In genomic region chr17:78983166-78983565, GRCm38 (mm10) we compare ENCODE assay signal across 21 mouse cellular contexts. TPM values are rescaled to one million over a fixed set of nuclear protein-coding genes. Genes with fewer than 3 reads are reported as not detected.
DNase-seq lines count a peak whose midpoint lies in the region; ATAC-seq and TF ChIP-seq lines count a peak whose summit lies in the region.
"Had no signal": no experiment of that assay in that cellular context is flagged by ENCODE, and none has a peak within 500 bp of the region (broad histone marks: within the 10 kb centered on the region; RNA-seq: fewer than 3 reads in every experiment).

No protein-coding gene starts in this region.

- H3K27me3 ChIP-seq in heart, postnatal 0 days (ENCODE audit: control insufficient read depth, insufficient read depth, low read length), result no peaks in the 10 kb centered on the region
- H3K27me3 ChIP-seq in heart, embryonic 10.5 days (ENCODE audit: insufficient read depth, poor library complexity, severe bottlenecking), result no peaks in the 10 kb centered on the region
- H3K27me3 ChIP-seq in MEL (ENCODE audit: control insufficient read depth in 1 of 2, insufficient read depth in 2 of 2, low read length in 2 of 2), result no peaks in the 10 kb centered on the region
- H3K27me3 ChIP-seq in thymus, adult 2 months (ENCODE audit: control insufficient read depth, insufficient read depth, low read length), result no peaks in the 10 kb centered on the region
- H3K27me3 ChIP-seq in embryonic facial prominence, embryonic 10.5 days (replicated peaks; ENCODE audit: low read depth, poor library complexity, severe bottlenecking), result no peaks in the 10 kb centered on the region
- H3K27me3 ChIP-seq: embryonic facial prominence, embryonic 12.5 days; forebrain, embryonic 12.5 days; heart, embryonic 13.5 days; hindbrain, embryonic 12.5 days; liver, embryonic 13.5 days had no signal

- no peak for ATAC-seq in heart, postnatal 0 days (ENCODE audit: insufficient read depth, low read depth)
- ATAC-seq: inflammation-experienced regulatory T-cells, adult 6 months had no signal

- no peak overlapping the region for H3K9ac ChIP-seq in heart, postnatal 0 days (replicated peaks; ENCODE audit: low read depth, low read length)
- no peak overlapping the region for H3K9ac ChIP-seq in MEL (ENCODE audit: control insufficient read depth, low read depth, low read length, poor library complexity, severe bottlenecking)
- H3K9ac ChIP-seq: embryonic facial prominence, embryonic 12.5 days; forebrain, embryonic 12.5 days; heart, embryonic 13.5 days; hindbrain, embryonic 12.5 days; liver, embryonic 13.5 days; lung, embryonic 14.5 days had no signal

- peak; percentile 24 for TF ChIP-seq RAD21 in MEL (IDR thresholded peaks at IDR 0.05; ENCODE audit: low read depth, low read length)

- H3K36me3 ChIP-seq in heart, postnatal 0 days (replicated peaks; ENCODE audit: control insufficient read depth, insufficient read depth, low read length), result peaks cover 39% of the 10 kb centered on the region
- H3K36me3 ChIP-seq in heart, embryonic 10.5 days, result peaks cover 43% of the 10 kb centered on the region
- H3K36me3 ChIP-seq in MEL (ENCODE audit: control insufficient read depth in 1 of 2, insufficient read depth in 2 of 2, low read length in 2 of 2), result no peaks in the 10 kb centered on the region
- H3K36me3 ChIP-seq in thymus, adult 2 months (ENCODE audit: control insufficient read depth, insufficient read depth, low read length), result peaks cover 27% of the 10 kb centered on the region
- peaks cover 59% of the 10 kb centered on the region for H3K36me3 ChIP-seq in embryonic facial prominence, embryonic 10.5 days (replicated peaks)

- H3K9me3 ChIP-seq in heart, postnatal 0 days (replicated peaks; ENCODE audit: control insufficient read depth, low read length), result no peaks in the 10 kb centered on the region
- H3K9me3 ChIP-seq in heart, embryonic 10.5 days, result no peaks in the 10 kb centered on the region
- no peaks in the 10 kb centered on the region for H3K9me3 ChIP-seq in MEL (replicated peaks; ENCODE audit: insufficient read depth, low read length)
- no peaks in the 10 kb centered on the region for H3K9me3 ChIP-seq in embryonic facial prominence, embryonic 10.5 days
- H3K9me3 ChIP-seq: embryonic facial prominence, embryonic 12.5 days; forebrain, embryonic 12.5 days; heart, embryonic 13.5 days; hindbrain, embryonic 12.5 days; liver, embryonic 13.5 days had no signal

- no peak overlapping the region for H3K4me3 ChIP-seq in heart, postnatal 0 days (ENCODE audit: low read depth, low read length)
- H3K4me3 ChIP-seq in heart, embryonic 10.5 days, result no peak overlapping the region
- H3K4me3 ChIP-seq in left cerebral cortex, adult 2 months, result no peak overlapping the region
- no peak overlapping the region for H3K4me3 ChIP-seq in MEL (ENCODE audit: control insufficient read depth in 1 of 2, insufficient read depth in 1 of 2, low read depth in 2 of 2, low read length in 2 of 2)
- no peak overlapping the region for H3K4me3 ChIP-seq in thymus, adult 2 months (ENCODE audit: control insufficient read depth, insufficient read depth, low read length)
- H3K4me3 ChIP-seq in embryonic facial prominence, embryonic 10.5 days, result no peak overlapping the region
- H3K4me3 ChIP-seq: embryonic facial prominence, embryonic 12.5 days; forebrain, embryonic 12.5 days; heart, embryonic 13.5 days; hindbrain, embryonic 12.5 days; liver, embryonic 13.5 days had no signal

- DNase-seq in heart, postnatal 0 days (ENCODE audit: low spot score), result no peak
- DNase-seq in heart, embryonic 10.5 days (ENCODE audit: low spot score), result no peak
- no peak for DNase-seq in left cerebral cortex, adult 2 months (ENCODE audit: extremely low spot score in 1 of 2, low spot score in 2 of 2)
- no peak for DNase-seq in left cerebral cortex, postnatal 25 days (ENCODE audit: low spot score in 2 of 2)
- peak; percentile 33 for DNase-seq in 3T3-L1 (ENCODE audit: low read depth, low spot score)
- no peak for DNase-seq in MEL (ENCODE audit: low read depth, low spot score)
- no peak for DNase-seq in thymus, adult 2 months
- DNase-seq in embryonic facial prominence, embryonic 10.5 days (ENCODE audit: low spot score), result no peak
- DNase-seq: adrenal gland, postnatal 36 days; cerebellum, adult 11-12 months; cerebellum, postnatal 10 days; kidney, postnatal 4 days; layer of hippocampus, adult 9-11 months; liver, embryonic 13.5 days; lung, embryonic 14.5 days; lung, postnatal 4 days had no signal

- intact Hi-C loops in left cerebral cortex, adult 2 months (cut with DNase I), result no loop called here
- intact Hi-C loops in left cerebral cortex, postnatal 25 days (cut with DNase I), result loop anchor here (10.0 kb wide), 1 partner anchor 602 kb away; no protein-coding TSS in a partner anchor

- WGBS in heart, postnatal 0 days, result 93% methylated on average over 8 of the region's 8 CpGs
- WGBS in heart, embryonic 10.5 days, result 93% methylated on average over 8 of the region's 8 CpGs
- WGBS in thymus, adult 2 months, result 97% methylated on average over 8 of the region's 8 CpGs
- 94% methylated on average over 8 of the region's 8 CpGs for WGBS in embryonic facial prominence, embryonic 10.5 days

- peak; percentile 13; the same call in 1 of the 2 replicates for TF ChIP-seq CTCF in heart, postnatal 0 days (IDR thresholded peaks at IDR 0.05; ENCODE audit: low read depth)
- TF ChIP-seq CTCF in left cerebral cortex, adult 2 months (IDR thresholded peaks at IDR 0.05), result peak; percentile 33
- peak in 1 of 3 experiments; percentile 6; a peak in 1 of 6 replicates for TF ChIP-seq CTCF in MEL (IDR thresholded peaks at IDR 0.05 in 2 of 3, conservative IDR thresholded peaks at IDR 0.05 in 1 of 3; ENCODE audit: control insufficient read depth in 1 of 3, insufficient read depth in 1 of 3, low read depth in 2 of 3, low read length in 3 of 3, poor library complexity in 1 of 3, severe bottlenecking in 1 of 3)
- TF ChIP-seq CTCF in thymus, adult 2 months (IDR thresholded peaks at IDR 0.05; ENCODE audit: borderline replicate concordance, control insufficient read depth, extremely low read depth, insufficient read depth, low read length, poor library complexity), result no peak

- no peak for TF ChIP-seq EP300 in heart, postnatal 0 days (IDR thresholded peaks at IDR 0.05; ENCODE audit: low read depth)
- no peak for TF ChIP-seq EP300 in MEL (IDR thresholded peaks at IDR 0.05; ENCODE audit: low read depth in 1 of 2, low read length in 2 of 2)

- H3K27ac ChIP-seq in heart, postnatal 0 days (ENCODE audit: low read depth), result no peak overlapping the region
- H3K27ac ChIP-seq in heart, embryonic 10.5 days, result no peak overlapping the region
- H3K27ac ChIP-seq in left cerebral cortex, adult 2 months, result no peak overlapping the region
- H3K27ac ChIP-seq in MEL (ENCODE audit: control insufficient read depth, low read depth, low read length), result no peak overlapping the region
- no peak overlapping the region for H3K27ac ChIP-seq in thymus, adult 2 months (ENCODE audit: control insufficient read depth, insufficient read depth, low read length)
- H3K27ac ChIP-seq in embryonic facial prominence, embryonic 10.5 days (replicated peaks), result no peak overlapping the region
- H3K27ac ChIP-seq: embryonic facial prominence, embryonic 12.5 days; forebrain, embryonic 12.5 days; heart, embryonic 13.5 days; hindbrain, embryonic 12.5 days; liver, embryonic 13.5 days had no signal

- no peaks in the 10 kb centered on the region for H3K4me1 ChIP-seq in heart, postnatal 0 days (ENCODE audit: control insufficient read depth, insufficient read depth)
- H3K4me1 ChIP-seq in heart, embryonic 10.5 days, result peaks cover 11% of the 10 kb centered on the region
- H3K4me1 ChIP-seq in MEL (ENCODE audit: control insufficient read depth in 1 of 2, insufficient read depth in 2 of 2, low read length in 2 of 2), result no peaks in the 10 kb centered on the region
- H3K4me1 ChIP-seq in thymus, adult 2 months (replicated peaks; ENCODE audit: control insufficient read depth, insufficient read depth, low read length), result no peaks in the 10 kb centered on the region
- peaks cover 9% of the 10 kb centered on the region for H3K4me1 ChIP-seq in embryonic facial prominence, embryonic 10.5 days
- H3K4me1 ChIP-seq: forebrain, embryonic 12.5 days; hindbrain, embryonic 12.5 days had no signal

- no peaks in the 10 kb centered on the region for H3K79me2 ChIP-seq in MEL (ENCODE audit: control insufficient read depth, insufficient read depth, low read length, poor library complexity)

- no peak for TF ChIP-seq POLR2A in MEL (IDR thresholded peaks at IDR 0.05; ENCODE audit: control insufficient read depth in 1 of 2, insufficient read depth in 1 of 2, low read depth in 1 of 2, low read length in 2 of 2, poor library complexity in 1 of 2)
- TF ChIP-seq POLR2A in thymus, adult 2 months (IDR thresholded peaks at IDR 0.05; ENCODE audit: control insufficient read depth, extremely low read depth, insufficient read depth, low read length, poor library complexity), result no peak

- no peak overlapping the region for H3K4me2 ChIP-seq in heart, postnatal 0 days (ENCODE audit: low read depth, low read length)
- H3K4me2 ChIP-seq: embryonic facial prominence, embryonic 12.5 days; forebrain, embryonic 12.5 days; heart, embryonic 13.5 days; hindbrain, embryonic 12.5 days; liver, embryonic 13.5 days; lung, embryonic 14.5 days had no signal

RNA-seq across cellular contexts. Expression of gene Prkd3, which starts 37.5 kb away (rescaled TPM):
- 36.8 and 39.7 TPM in 2 replicates for total RNA-seq in heart, postnatal 0 days (2014; rRNA removed; ENCODE audit: low replicate concordance)
- polyA plus RNA-seq in heart, postnatal 0 days (2015; fragmentation: Nextera tagmentation; extraction: Ambion mirVana), result 11.7 and 12.4 TPM in 2 replicates
- polyA plus RNA-seq in heart, embryonic 10.5 days (2016; fragmentation: Nextera tagmentation; extraction: Ambion mirVana), result 32.3 and 32.8 TPM in 2 replicates
- 10 to 100 TPM in 1 of 2 experiments, 1 to 10 TPM in 1; 9.3 to 10.9 TPM for total RNA-seq in left cerebral cortex, adult 2 months (2021)
- total RNA-seq in left cerebral cortex, postnatal 25 days (2021), result 10 to 100 TPM in 1 of 2 experiments, 1 to 10 TPM in 1; 9.7 to 10.8 TPM
- 4.8 TPM in 2 replicates for total RNA-seq in MEL (2012; rRNA removed)
- 1 to 10 TPM in 1 of 2 experiments, not detected in 1; 5.7 TPM for polyA plus RNA-seq in MEL (2012; ENCODE audit: insufficient read depth in 1 of 2, insufficient read length in 2 of 2, low read depth in 1 of 2, low replicate concordance in 2 of 2, missing spikeins in 1 of 2)
- polyA plus RNA-seq in thymus, adult 2 months (2012; rRNA removed), result 16.8 TPM in 2 replicates
- 52.4 and 54.3 TPM in 2 replicates for polyA plus RNA-seq in embryonic facial prominence, embryonic 10.5 days (2016; fragmentation: Nextera tagmentation; extraction: Ambion mirVana)

RNA-seq across cellular contexts. Expression of gene Ndufaf7, which starts 46.2 kb away (rescaled TPM):
- 21.5 and 31.8 TPM in 2 replicates for total RNA-seq in heart, postnatal 0 days (2014; rRNA removed; ENCODE audit: low replicate concordance)
- 60.7 and 61.6 TPM in 2 replicates for polyA plus RNA-seq in heart, postnatal 0 days (2015; fragmentation: Nextera tagmentation; extraction: Ambion mirVana)
- 62.8 and 71.3 TPM in 2 replicates for polyA plus RNA-seq in heart, embryonic 10.5 days (2016; fragmentation: Nextera tagmentation; extraction: Ambion mirVana)
- 10 to 100 TPM; 56.2 to 60.6 TPM for total RNA-seq in left cerebral cortex, adult 2 months (2021)
- total RNA-seq in left cerebral cortex, postnatal 25 days (2021), result 10 to 100 TPM; 51.0 to 64.2 TPM
- 22.6 TPM in 2 replicates for total RNA-seq in MEL (2012; rRNA removed)
- 10 to 100 TPM in 1 of 2 experiments, not detected in 1; 29.3 TPM for polyA plus RNA-seq in MEL (2012; ENCODE audit: insufficient read depth in 1 of 2, insufficient read length in 2 of 2, low read depth in 1 of 2, low replicate concordance in 2 of 2, missing spikeins in 1 of 2)
- polyA plus RNA-seq in thymus, adult 2 months (2012; rRNA removed), result 5.4 and 5.5 TPM in 2 replicates
- 47.1 and 48.7 TPM in 2 replicates for polyA plus RNA-seq in embryonic facial prominence, embryonic 10.5 days (2016; fragmentation: Nextera tagmentation; extraction: Ambion mirVana)

RNA-seq across cellular contexts. Expression of gene Cebpz, which starts 46.3 kb away (rescaled TPM):
- 6.1 and 9.4 TPM in 2 replicates for total RNA-seq in heart, postnatal 0 days (2014; rRNA removed; ENCODE audit: low replicate concordance)
- 27.9 and 28.4 TPM in 2 replicates for polyA plus RNA-seq in heart, postnatal 0 days (2015; fragmentation: Nextera tagmentation; extraction: Ambion mirVana)
- 34.5 and 42.4 TPM in 2 replicates for polyA plus RNA-seq in heart, embryonic 10.5 days (2016; fragmentation: Nextera tagmentation; extraction: Ambion mirVana)
- 10 to 100 TPM; 32.9 to 34.0 TPM for total RNA-seq in left cerebral cortex, adult 2 months (2021)
- total RNA-seq in left cerebral cortex, postnatal 25 days (2021), result 10 to 100 TPM; 30.1 to 31.9 TPM
- 72.2 and 80.7 TPM in 2 replicates for total RNA-seq in MEL (2012; rRNA removed)
- 100 to 1,000 TPM in 1 of 2 experiments, 10 to 100 TPM in 1; 69.9 to 128 TPM for polyA plus RNA-seq in MEL (2012; ENCODE audit: insufficient read depth in 1 of 2, insufficient read length in 2 of 2, low read depth in 1 of 2, low replicate concordance in 2 of 2, missing spikeins in 1 of 2)
- polyA plus RNA-seq in thymus, adult 2 months (2012; rRNA removed), result 8.0 and 10.8 TPM in 2 replicates
- 57.8 and 66.2 TPM in 2 replicates for polyA plus RNA-seq in embryonic facial prominence, embryonic 10.5 days (2016; fragmentation: Nextera tagmentation; extraction: Ambion mirVana)
